Mouse (Mus musculus): ENCODE results near the gene Ddias.
"Not testable (repeated sequence)": the region's sequence is repeated elsewhere in the genome, so short reads cannot be mapped to it uniquely, and the experiment has no call there.

Ddias gene

DNA sequence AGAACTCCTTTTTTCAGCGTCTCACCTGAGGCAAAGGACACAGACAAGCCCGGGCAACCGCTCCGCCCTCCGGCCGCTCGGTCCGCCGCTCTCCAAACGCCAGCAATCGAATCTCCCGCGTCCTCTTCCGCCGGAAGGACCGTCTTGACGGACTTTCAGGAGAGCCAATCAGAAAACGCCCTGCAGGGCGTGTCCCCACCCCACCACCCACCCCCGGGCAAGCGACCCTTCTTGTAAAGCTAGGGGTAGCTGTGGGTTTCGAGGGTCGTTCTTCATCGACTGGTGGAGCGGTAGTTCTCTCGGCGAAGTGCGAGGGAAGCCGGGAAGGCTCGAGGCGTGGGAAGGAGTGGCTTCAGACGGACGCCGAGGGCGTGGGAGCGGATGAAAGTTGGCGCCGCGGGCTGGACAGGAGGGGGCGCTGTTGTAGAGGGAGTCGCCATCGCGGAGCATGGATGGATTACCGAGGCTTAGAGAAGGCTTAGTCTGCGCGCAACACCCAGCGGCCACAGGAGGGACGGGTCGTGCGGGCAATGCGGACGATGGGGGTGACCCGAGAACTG, at the start of gene Ddias, which contains the start of gene Prcp:
Gene Ddias (minus strand): TSS at position 132 of the 560 bp plus-strand sequence.
Gene Prcp (plus strand): TSS at position 355 of the 560 bp plus-strand sequence.
- peak; percentile 97 for DNase-seq (ENCODE audit: low spot score)

GRCm38 (mm10) chr7:92920857-92921172, 46.8 kb upstream of the Ddias start:
- no peak for DNase-seq (ENCODE audit: low spot score)

GRCm38 (mm10) chr7:92920172-92920856, 46.3 kb upstream of the Ddias start:
- no peak for DNase-seq (ENCODE audit: low spot score)

- DNase-seq (ENCODE audit: low spot score) = not testable (repeated sequence)
Measured at GRCm38 (mm10) chr7:92904285-92904684, 30.2 kb upstream of the Ddias start.

- DNase-seq (ENCODE audit: low spot score) = peak; percentile 65
Measured at GRCm38 (mm10) chr7:92903360-92904038, 29.5 kb upstream of the Ddias start.

GRCm38 (mm10) chr7:92897021-92897420, 23.0 kb upstream of the Ddias start:
- no peak for DNase-seq (ENCODE audit: low spot score)

DNA sequence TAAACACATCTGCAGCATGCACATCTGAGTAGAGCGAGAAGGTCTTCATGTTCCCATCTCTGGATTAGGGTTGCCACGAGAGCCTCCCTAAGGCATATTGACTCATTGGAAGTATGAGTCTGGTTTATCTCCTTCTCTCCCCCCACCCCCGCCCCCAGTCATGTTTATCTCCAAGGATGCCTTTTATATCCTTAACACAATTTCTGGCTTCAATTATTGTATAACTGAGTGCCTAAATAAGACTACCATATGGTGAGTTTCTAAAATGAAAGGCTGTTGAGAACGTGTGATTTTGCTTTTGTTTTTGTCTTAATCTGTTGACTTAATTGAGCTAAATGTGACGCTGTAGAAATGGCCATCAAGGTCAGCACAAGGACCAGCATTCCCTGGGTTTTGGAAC, 22.0 kb upstream of the Ddias start:
- no peak for DNase-seq (ENCODE audit: low spot score)

DNA sequence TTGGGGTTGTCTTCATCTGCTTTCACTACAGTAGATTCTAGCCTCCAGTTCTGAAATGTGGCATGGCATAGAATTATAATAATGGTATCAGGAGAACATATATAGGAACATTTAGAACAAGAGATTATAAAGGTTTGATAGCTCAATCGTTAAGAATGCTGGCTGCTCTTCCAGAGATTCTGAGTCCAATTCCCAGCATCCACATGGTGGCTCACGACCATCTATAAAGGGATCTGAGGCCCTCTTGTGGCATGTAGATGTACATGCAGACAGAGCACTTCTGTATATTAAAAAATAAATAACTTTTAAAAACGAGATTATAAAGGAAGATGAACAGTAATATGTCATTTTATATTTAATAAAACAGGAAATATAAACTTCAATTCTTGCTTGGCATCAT, 19.4 kb upstream of the Ddias start:
- no peak for DNase-seq (ENCODE audit: low spot score)

GRCm38 (mm10) chr7:92890618-92891230, 16.7 kb upstream of the Ddias start:
- DNase-seq (ENCODE audit: low spot score) = no peak

- no peak for DNase-seq (ENCODE audit: low spot score)
Measured at GRCm38 (mm10) chr7:92890211-92890610, 16.2 kb upstream of the Ddias start.

- no peak for DNase-seq (ENCODE audit: low spot score)
Measured at GRCm38 (mm10) chr7:92887230-92887629, 13.2 kb upstream of the Ddias start.

GRCm38 (mm10) chr7:92886801-92887200, 12.8 kb upstream of the Ddias start:
- DNase-seq (ENCODE audit: low spot score) = no peak

DNA sequence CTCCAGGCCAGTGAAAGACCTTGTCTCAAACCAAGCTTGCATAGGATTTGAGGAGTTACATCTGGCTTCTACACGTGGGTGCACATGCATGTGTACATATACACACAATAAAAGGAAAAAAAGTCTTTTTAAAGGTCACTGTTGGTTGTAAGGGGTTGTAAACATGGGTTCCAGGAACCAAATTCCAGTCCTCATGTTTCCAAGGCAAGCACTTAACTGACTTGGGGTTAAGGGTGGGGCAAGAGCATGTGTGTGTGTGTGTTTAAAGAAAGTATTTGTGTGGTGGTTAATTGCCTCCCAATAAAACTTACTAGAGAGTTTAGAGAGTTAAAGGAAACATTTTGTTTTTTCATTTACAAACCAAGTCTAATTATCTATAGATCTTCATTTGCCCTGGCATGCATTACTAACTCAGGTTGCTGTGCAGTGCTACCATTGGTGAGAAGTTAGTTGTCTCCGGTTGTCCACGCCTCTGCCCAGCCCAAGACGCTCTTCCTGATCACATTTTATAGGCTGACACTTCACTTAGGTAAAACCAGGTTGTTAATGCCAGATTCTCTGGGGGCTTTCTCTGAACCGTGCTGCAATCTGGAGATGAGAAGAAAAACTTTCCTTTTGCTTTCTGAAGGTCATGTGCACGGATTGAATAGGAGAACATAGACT, 11.1 kb upstream of the Ddias start:
- DNase-seq (ENCODE audit: low spot score) = no peak

GRCm38 (mm10) chr7:92883850-92884716, 10.0 kb upstream of the Ddias start:
- DNase-seq (ENCODE audit: low spot score) = no peak

DNA sequence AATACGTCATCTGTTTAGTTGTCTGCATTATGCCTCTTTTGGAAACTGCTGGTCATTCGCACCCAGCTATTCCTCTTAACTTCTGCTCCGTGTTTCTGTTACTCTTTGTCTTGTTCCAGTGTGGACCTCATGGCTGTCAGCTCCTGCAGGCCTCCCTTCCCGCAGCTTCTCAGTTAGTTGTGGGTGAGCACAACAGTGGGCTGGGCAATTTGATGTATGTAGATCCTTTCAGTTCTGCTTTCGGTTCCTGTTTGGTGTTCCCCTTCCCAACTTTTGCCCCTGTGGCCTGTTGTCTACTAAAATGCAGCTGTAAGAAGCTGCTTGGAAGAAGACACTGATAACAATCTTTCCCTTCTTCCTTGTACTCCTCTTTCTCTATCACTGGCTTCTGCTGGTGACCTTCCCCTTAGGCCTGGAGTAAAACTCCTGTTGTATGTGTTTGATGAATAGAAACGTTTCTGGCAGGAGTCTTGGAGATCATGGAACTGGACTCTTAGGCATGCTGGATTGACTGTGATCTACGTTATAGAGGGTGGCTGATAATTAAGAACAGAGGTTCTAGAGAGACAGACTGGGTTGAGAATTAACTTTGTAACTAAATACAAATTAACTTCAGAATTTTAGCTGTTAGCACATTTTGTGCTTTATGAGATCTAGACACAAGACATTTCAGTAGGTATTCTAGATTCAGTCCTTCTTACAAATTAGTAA, 4.7 kb upstream of the Ddias start:
- DNase-seq (ENCODE audit: low spot score) = no peak

DNA sequence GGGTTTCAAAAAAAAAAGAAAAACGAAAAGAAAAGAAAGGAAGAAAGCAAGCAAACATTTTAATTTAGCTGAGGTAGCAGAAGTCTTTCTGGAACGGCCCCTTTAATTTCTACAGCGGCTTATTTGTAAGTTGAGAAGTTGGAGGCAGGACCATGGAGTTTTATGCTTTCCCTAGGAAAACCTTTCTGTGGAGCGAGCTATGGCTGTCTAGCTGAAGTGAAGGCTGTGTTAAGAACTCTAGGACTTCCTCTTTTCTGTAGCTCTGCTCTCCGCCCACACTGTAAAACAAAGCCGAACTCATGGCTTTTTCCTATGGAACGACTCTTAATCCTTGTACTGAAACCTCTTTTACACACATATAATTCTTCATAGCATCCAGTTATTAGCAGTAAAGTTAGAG, 2.5 kb upstream of the Ddias start:
- DNase-seq (ENCODE audit: low spot score) = no peak

DNA sequence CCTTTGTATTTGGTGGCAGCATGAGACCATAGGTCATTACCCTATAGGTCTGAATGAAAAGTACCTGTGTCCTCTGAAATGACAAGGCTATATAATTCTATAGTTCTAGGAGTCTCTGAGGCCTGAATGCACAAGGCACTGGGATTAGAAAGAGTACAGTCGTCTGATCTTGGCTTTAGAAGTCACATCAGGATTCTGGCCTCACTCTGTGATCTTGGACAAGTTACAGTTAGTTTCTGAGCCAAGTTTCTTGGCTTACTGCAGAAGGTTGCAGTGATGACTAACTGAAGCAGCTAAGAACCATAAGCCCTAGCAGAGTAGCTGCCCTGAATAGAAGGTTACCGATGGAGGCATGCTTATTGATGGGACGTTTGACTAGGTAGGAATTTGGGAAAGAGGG, 2.0 kb upstream of the Ddias start:
- DNase-seq (ENCODE audit: low spot score) = no peak

DNA sequence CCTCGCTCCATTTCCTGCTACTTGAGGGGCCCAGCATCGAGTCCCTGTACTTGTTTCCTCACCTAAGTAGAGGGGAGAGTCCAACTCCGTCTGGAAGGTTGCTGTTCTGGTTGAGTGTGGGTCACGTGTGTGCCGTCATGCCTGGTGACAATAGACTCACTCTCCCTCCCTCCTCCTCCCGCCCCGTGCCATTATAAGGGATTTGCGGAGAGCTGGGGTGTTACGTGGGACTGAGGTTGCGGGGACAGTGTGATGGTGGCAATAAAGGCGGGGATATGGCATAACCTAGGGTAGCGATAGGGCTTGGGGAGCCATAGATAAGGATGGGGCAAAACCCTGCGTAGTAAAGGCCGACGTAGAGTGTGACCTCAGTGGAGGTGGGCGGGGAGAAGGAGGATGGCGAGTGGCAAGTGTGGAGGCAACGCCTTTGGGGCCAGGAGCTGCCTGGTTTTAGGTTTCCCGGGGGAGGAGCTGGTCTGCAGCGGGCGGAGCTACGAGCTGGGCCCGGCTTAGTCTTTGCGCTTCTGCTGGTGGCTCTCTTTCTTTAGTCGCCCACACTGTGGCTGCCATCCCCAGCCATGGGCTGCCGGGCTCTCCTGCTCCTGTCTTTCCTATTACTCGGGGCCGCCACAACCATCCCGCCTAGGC, 838 bp upstream of the Ddias start:
- peak; percentile 79 for DNase-seq (ENCODE audit: low spot score)

DNA sequence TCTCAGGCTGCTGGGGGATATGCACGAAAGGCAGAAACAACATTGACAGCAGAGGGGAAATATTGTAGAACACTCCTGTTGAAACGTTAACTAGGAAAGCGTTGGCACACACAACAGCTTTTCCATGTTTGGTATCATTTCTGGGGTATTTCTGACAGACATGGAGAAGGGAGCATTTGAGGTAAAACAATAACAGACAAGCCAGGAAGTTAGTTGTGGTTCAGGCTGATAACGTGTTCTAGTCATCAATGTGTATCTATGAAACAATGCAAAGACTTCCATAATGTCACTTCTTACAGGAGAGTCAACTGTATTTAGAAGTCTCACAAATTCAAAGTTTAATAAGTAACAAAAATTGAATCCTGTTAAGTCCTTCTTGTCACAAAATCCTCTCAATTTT, 2.5 kb downstream of the Ddias start:
- DNase-seq (ENCODE audit: low spot score) = no peak

DNA sequence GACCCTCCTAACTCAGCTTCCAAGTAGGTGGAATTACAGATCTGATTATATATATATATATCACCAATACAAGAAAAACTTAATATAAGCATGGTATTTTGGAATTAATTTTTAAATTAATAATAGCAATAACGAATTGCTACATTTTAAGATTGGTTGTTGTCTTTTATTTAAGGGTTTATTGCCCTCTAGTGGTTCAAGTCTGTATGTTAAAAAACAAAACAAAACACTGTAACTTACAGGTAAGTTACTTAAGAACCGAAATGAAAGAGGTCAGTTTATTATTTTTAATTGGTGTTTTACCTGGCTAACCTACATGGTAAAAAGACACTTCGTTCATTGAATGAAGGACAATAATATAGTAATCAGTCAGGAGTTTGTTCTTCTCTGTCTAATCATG, 3.9 kb downstream of the Ddias start:
- DNase-seq (ENCODE audit: low spot score) = no peak
